Mouse (Mus musculus) erythroblast, embryonic 14.5 days (primary cell): ENCODE results near the gene Arl1. TPM values are rescaled to one million over a fixed set of nuclear protein-coding genes. Genes with fewer than 3 reads are reported as not detected.
"Not testable (repeated sequence)": the region's sequence is repeated elsewhere in the genome, so short reads cannot be mapped to it uniquely, and the experiment has no call there.

Experiments
- H3K27me3 ChIP-seq: 2 replicates; pipeline ENCODE4 v1.6.1; 2012; ENCODE audit warnings: inconsistent platforms; ENCODE audit not compliant: control insufficient read depth
- H3K36me3 ChIP-seq: 2 replicates; pipeline ENCODE4 v1.6.1; 2012; ENCODE audit warnings: mild to moderate bottlenecking, inconsistent platforms; ENCODE audit not compliant: control insufficient read depth
- H3K4me1 ChIP-seq: 2 replicates; pipeline ENCODE4 v1.6.1; 2012; ENCODE audit warnings: inconsistent platforms; ENCODE audit not compliant: control insufficient read depth
- H3K4me3 ChIP-seq: replicated peaks from 2 replicates; pipeline ENCODE3; 2012; ENCODE audit warnings: moderate library complexity, mild to moderate bottlenecking, inconsistent platforms
- H3K9me3 ChIP-seq: 2 replicates; pipeline ENCODE4 v1.6.1; 2012; ENCODE audit warnings: low read length, inconsistent platforms, mixed read lengths; ENCODE audit not compliant: control insufficient read depth
- GATA1 ChIP-seq: IDR thresholded peaks from 2 replicates; pipeline ENCODE4 v1.6.1; 2012; ENCODE audit warnings: low read length, inconsistent platforms, mixed read lengths
- TAL1 ChIP-seq: IDR thresholded peaks from 3 replicates; pipeline ENCODE4 v1.6.1; 2012; ENCODE audit warnings: low read length, inconsistent platforms, mixed read lengths
- polyA plus RNA-seq: library from polyadenylated mRNA; stranded (reverse); fragments of >175 nt; gene quantifications from 2 replicates; pipeline ENCODE4 v1.2.3, GENCODE M21; 2012

The Arl1 gene
- polyA plus RNA-seq, 1 experiment, result 0.85 TPM

DNA sequence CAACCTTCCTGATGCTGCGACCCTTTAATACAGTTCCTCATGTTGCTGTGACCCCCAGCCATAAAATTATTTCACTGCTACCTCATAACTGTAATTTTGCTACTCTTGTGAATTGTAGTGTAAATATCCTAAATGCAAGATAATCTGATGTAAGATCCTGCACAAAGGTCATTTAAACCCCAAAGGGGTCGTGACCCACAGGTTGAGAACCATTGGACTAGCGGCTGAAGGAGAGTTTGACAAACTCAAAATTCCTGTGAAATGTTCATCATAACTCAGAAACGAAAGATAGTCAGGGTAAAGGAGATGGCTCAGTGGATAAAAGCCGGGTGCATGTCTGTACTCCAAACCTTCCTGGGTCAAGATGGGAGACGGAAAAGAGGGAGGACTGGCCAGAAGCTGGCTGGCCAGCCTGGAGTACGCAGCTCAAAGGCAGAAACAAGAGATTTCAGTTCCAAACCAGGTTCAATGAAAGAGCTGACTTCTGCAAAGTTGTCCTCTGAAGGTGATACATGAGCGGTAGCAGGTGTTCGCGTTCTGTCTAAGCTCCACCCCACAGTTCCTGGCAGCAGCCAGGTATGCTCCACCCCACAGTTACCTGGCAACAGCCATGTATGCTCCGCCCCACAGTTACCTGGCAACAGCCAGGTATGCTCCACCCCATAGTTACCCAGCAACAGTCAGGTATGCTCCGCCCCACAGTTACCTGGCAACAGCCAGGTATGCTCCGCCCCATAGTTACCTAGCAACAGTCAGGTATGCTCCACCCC lies 13.5 kb upstream of the Arl1 start:
- no peaks in the 10 kb centered on the region for H3K27me3 ChIP-seq
- H3K4me1 ChIP-seq, result no peaks in the 10 kb centered on the region
- H3K4me3 ChIP-seq, result no peak overlapping the region
- no peak for TF ChIP-seq GATA1
- TF ChIP-seq TAL1, result no peak
- no peaks in the 10 kb centered on the region for H3K36me3 ChIP-seq
- H3K9me3 ChIP-seq, result no peaks in the 10 kb centered on the region

DNA sequence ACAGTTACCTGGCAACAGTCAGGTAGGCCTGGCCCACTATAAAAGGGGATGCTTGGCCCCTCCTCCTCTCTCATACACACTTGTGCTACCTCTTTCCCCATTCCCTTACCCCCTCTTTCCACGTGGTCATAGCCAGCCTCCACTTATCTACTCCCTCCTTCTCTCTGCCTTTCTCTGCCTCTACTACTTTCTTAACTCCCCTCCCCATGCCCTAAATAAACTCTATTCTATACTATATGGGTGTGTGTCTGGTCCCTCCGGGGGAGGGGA lies 13.0 kb upstream of the Arl1 start:
- Histone ChIP-seq H3K9me3 (no peaks in the 10 kb centered on the region), H3K36me3 (no peaks in the 10 kb centered on the region), H3K4me1 (no peaks in the 10 kb centered on the region), H3K4me3 (no peak overlapping the region), H3K27me3 (no peaks in the 10 kb centered on the region)
- TF ChIP-seq GATA1 (no peak), TAL1 (no peak)

- Histone ChIP-seq H3K36me3 (no peaks in the 10 kb centered on the region), H3K4me1 (no peaks in the 10 kb centered on the region), H3K4me3 (no peak overlapping the region), H3K27me3 (no peaks in the 10 kb centered on the region), H3K9me3 (no peaks in the 10 kb centered on the region)
- TF ChIP-seq GATA1 (no peak), TAL1 (no peak)
Measured at GRCm38 (mm10) chr10:88719618-88720017, 11.0 kb upstream of the Arl1 start.

GRCm38 (mm10) chr10:88725343-88725742 lies 5.3 kb upstream of the Arl1 start:
- H3K4me3 ChIP-seq, result no peak overlapping the region
- no peaks in the 10 kb centered on the region for H3K36me3 ChIP-seq
- TF ChIP-seq TAL1 (no peak), GATA1 (no peak)
- H3K4me1 ChIP-seq, result peaks cover 3% of the 10 kb centered on the region
- peaks cover 4% of the 10 kb centered on the region; the same call in 1 of the 2 replicates for H3K27me3 ChIP-seq
- H3K9me3 ChIP-seq, result no peaks in the 10 kb centered on the region

DNA sequence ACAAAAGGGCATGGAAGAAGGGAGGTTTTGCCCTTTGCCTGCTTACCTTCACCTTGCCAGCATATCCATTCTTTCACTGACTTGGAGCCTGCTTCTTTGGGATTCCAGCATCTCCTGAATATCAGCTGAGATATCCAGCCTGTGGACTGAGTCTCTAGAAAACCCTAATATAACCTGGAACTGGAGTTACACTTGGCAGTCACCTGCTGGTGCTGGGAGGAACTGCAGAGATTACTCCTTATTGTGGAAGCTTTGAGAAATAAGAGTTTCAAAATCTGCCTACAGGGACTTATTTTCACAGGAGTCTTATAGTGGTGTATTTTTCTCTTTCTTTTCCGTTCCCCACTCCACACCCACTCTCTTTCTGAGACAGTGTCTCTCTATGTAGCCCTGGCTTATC lies 3.5 kb upstream of the Arl1 start:
- H3K36me3 ChIP-seq, result no peaks in the 10 kb centered on the region
- H3K4me3 ChIP-seq, result no peak overlapping the region
- TF ChIP-seq TAL1 (no peak), GATA1 (no peak)
- H3K27me3 ChIP-seq, result peaks cover 4% of the 10 kb centered on the region; the same call in 1 of the 2 replicates
- H3K4me1 ChIP-seq, result peaks cover 17% of the 10 kb centered on the region
- no peaks in the 10 kb centered on the region for H3K9me3 ChIP-seq

DNA sequence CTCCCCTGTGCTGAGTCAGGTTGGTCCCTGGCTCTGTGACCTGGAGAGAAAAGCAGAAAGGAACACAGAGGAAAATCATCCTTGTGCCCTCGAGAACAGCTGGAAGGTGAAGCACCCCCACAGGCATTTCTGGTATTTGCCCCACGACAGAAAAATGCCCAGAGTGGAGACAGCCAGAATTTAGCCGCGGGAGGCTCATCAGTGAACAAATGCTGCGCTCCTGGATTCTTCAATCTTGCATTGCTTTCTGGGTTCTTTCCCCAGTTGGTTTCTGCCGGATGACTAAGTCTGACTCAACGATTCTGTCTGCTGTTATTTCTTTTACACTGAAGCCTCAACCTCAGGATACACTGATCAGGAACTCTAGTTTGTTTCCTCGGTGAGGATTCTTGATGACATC lies 2.5 kb upstream of the Arl1 start:
- Histone ChIP-seq H3K36me3 (no peaks in the 10 kb centered on the region), H3K4me3 (no peak overlapping the region), H3K4me1 (peaks cover 24% of the 10 kb centered on the region), H3K9me3 (no peaks in the 10 kb centered on the region), H3K27me3 (peaks cover 4% of the 10 kb centered on the region; the same call in 1 of the 2 replicates)
- TF ChIP-seq TAL1, result no peak
- no peak for TF ChIP-seq GATA1

DNA sequence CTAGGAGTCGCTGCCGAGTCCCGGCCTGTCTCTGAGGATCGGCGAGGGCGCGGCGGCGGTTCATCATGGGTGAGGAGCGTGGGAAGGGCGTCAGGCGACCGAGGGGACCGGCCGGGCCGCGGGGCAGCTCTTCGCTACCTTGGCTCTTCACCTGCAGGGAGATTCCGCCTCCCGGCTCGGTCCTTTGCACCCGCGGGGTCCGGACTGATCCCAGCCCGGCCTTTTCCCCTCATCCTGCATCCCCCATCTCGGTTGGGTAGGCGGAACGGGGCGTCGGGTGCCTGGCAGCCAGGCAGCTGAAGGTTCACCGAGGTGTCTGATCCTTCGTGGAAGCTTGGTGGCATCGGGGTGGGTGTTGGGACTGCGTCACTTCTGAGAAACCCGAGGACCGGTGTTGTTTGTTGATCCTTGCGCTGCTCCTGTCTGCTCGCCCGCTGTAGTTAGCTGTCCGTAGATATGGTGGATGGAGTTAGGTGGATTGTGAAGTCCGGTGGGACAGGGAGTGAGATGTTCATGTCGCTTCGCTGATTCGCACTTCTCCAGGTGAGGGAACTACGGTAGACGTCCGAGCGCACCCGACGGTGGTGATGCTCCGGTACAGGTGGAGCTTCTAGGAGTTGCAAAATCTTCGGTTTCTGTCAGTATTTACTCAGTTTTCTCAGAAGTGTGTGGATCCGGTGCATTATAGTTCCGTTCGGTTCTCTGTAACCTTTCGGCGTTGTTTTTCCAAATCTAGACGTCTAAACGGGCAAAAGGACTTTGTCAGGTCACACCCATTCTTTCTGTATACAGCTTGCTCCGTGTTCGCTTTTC lies 1.0 kb downstream of the Arl1 start:
- no peaks in the 10 kb centered on the region for H3K9me3 ChIP-seq
- peaks cover 4% of the 10 kb centered on the region; the same call in 1 of the 2 replicates for H3K27me3 ChIP-seq
- H3K4me3 ChIP-seq, result peak overlapping the region; percentile 70
- TF ChIP-seq GATA1 (no peak), TAL1 (no peak)
- peaks cover 25% of the 10 kb centered on the region for H3K4me1 ChIP-seq
- H3K36me3 ChIP-seq, result peaks cover 2% of the 10 kb centered on the region

- H3K9me3 ChIP-seq, result no peaks in the 10 kb centered on the region
Measured at GRCm38 (mm10) chr10:88732309-88732622, 1.6 kb downstream of the Arl1 start.

GRCm38 (mm10) chr10:88739074-88739473 lies 8.4 kb downstream of the Arl1 start:
- not testable (repeated sequence) for H3K4me3 ChIP-seq, H3K9me3 ChIP-seq, H3K4me1 ChIP-seq, H3K27me3 ChIP-seq
- peaks cover 45% of the 10 kb centered on the region for H3K36me3 ChIP-seq

More at GRCm38 (mm10) chr10:88732309-88732622, 1.6 kb downstream of the Arl1 start:
- H3K4me3 ChIP-seq, result peak overlapping the region; percentile 70
- peaks cover 25% of the 10 kb centered on the region for H3K4me1 ChIP-seq
- H3K27me3 ChIP-seq, result peaks cover 4% of the 10 kb centered on the region; the same call in 1 of the 2 replicates
- H3K36me3 ChIP-seq, result peaks cover 7% of the 10 kb centered on the region
- TF ChIP-seq TAL1 (no peak), GATA1 (no peak)
